Mouse (Mus musculus) ES-CJ7 (cell line): ENCODE measurements around the gene 0610030E20Rik.

ENCODE experiments used
- DNase-seq: peaks from one replicate; pipeline ENCODE4 v3.0.0; 2011; ENCODE audit warnings: low read depth, low spot score

0610030E20Rik gene

GRCm38 (mm10) chr6:72348411-72348810 lies 1.3 kb downstream of the 0610030E20Rik start:
- DNase-seq = no peak

GRCm38 (mm10) chr6:72350214-72350613 lies 3.1 kb downstream of the 0610030E20Rik start:
- no peak for DNase-seq

GRCm38 (mm10) chr6:72352636-72353405 lies 5.7 kb downstream of the 0610030E20Rik start:
- no peak for DNase-seq

GRCm38 (mm10) chr6:72354025-72354424 lies 6.9 kb downstream of the 0610030E20Rik start:
- no peak for DNase-seq

GRCm38 (mm10) chr6:72355066-72355911 lies 8.2 kb downstream of the 0610030E20Rik start, which contains the start of gene Tmem150a:
Gene Tmem150a, plus strand, starts transcription at chr6:72355447.
- peak; percentile 94 for DNase-seq

- DNase-seq = no peak
Measured at GRCm38 (mm10) chr6:72356001-72356532, 8.9 kb downstream of the 0610030E20Rik start.

GRCm38 (mm10) chr6:72357164-72358079 lies 10.3 kb downstream of the 0610030E20Rik start:
- DNase-seq = no peak

GRCm38 (mm10) chr6:72358086-72358764 lies 11.1 kb downstream of the 0610030E20Rik start:
- DNase-seq = no peak

- DNase-seq = no peak
Measured at GRCm38 (mm10) chr6:72359343-72359742, 12.2 kb downstream of the 0610030E20Rik start.

- peak; percentile 46 for DNase-seq
Measured at GRCm38 (mm10) chr6:72359891-72360598, 12.9 kb downstream of the 0610030E20Rik start.

- no peak for DNase-seq
Measured at GRCm38 (mm10) chr6:72360599-72360935, 13.4 kb downstream of the 0610030E20Rik start.

- peak; percentile 58 for DNase-seq
Measured at GRCm38 (mm10) chr6:72361121-72361551, 14.0 kb downstream of the 0610030E20Rik start.

- DNase-seq = peak; percentile 98
Measured at GRCm38 (mm10) chr6:72362132-72363028, 15.3 kb downstream of the 0610030E20Rik start.

GRCm38 (mm10) chr6:72364009-72364408 lies 16.9 kb downstream of the 0610030E20Rik start:
- DNase-seq = peak; percentile 44

GRCm38 (mm10) chr6:72364985-72365384 lies 17.9 kb downstream of the 0610030E20Rik start:
- no peak for DNase-seq

- no peak for DNase-seq
Measured at GRCm38 (mm10) chr6:72366304-72366703, 19.2 kb downstream of the 0610030E20Rik start.

- DNase-seq = no peak
Measured at GRCm38 (mm10) chr6:72366844-72367443, 19.8 kb downstream of the 0610030E20Rik start, which contains the start of gene Rnf181. Gene Rnf181, minus strand, starts transcription at chr6:72366956.

GRCm38 (mm10) chr6:72367460-72367974 lies 20.4 kb downstream of the 0610030E20Rik start:
- DNase-seq = no peak
